In genomic region chr6:34028933-34029745, GRCm38 (mm10) we compare ENCODE assay signal across 8 mouse cellular contexts. TPM values are rescaled to one million over a fixed set of nuclear protein-coding genes. Genes with fewer than 3 reads are reported as not detected.
A peak's percentile ranks its signal among the peaks of the same experiment; 100 is the strongest.
DNase-seq lines count a peak whose midpoint lies in the region; ATAC-seq lines count a peak whose summit lies in the region.

Gene Lrguk (plus strand): TSS chr6:34029448.

- no peaks in the 10 kb centered on the region for H3K9me3 ChIP-seq in forebrain, embryonic 10.5 days
- no peaks in the 10 kb centered on the region for H3K9me3 ChIP-seq in heart, embryonic 16.5 days (replicated peaks; ENCODE audit: control insufficient read depth, low read length)
- no peaks in the 10 kb centered on the region for H3K9me3 ChIP-seq in liver, embryonic 15.5 days (replicated peaks)
- no peaks in the 10 kb centered on the region for H3K9me3 ChIP-seq in neural tube, embryonic 12.5 days

- no peaks in the 10 kb centered on the region for H3K27me3 ChIP-seq in forebrain, embryonic 10.5 days (ENCODE audit: poor library complexity, severe bottlenecking)
- H3K27me3 ChIP-seq in heart, embryonic 16.5 days (ENCODE audit: control insufficient read depth, insufficient read depth, low read length): no peaks in the 10 kb centered on the region
- H3K27me3 ChIP-seq in liver, embryonic 15.5 days: peaks cover 7% of the 10 kb centered on the region; the same call in 1 of the 2 replicates
- 0 out of 2 replicates have a peak, but pooled peaks cover 2% of the 10 kb centered on the region for H3K27me3 ChIP-seq in neural tube, embryonic 12.5 days (replicated peaks)

- peaks cover 16% of the 10 kb centered on the region for H3K4me1 ChIP-seq in forebrain, embryonic 10.5 days
- H3K4me1 ChIP-seq in heart, embryonic 16.5 days (ENCODE audit: control insufficient read depth, insufficient read depth, low read length): peaks cover 5% of the 10 kb centered on the region
- H3K4me1 ChIP-seq in liver, embryonic 15.5 days (replicated peaks): peaks cover 15% of the 10 kb centered on the region
- peaks cover 3% of the 10 kb centered on the region; the same call in 1 of the 2 replicates for H3K4me1 ChIP-seq in neural tube, embryonic 12.5 days

- peak; percentile 93 for DNase-seq in CD4-positive, CD25-positive, alpha-beta regulatory T cell, adult 2 months (ENCODE audit: low read depth, low spot score)
- DNase-seq in brain, embryonic 18.5 days (ENCODE audit: low read depth, low spot score): peak; percentile 81
- peak; percentile 87 for DNase-seq in forebrain, embryonic 10.5 days (ENCODE audit: extremely low spot score, low spot score)
- peak; percentile 90 to 93 for DNase-seq in kidney, postnatal 36 days
- DNase-seq in telencephalon, adult 2 months (ENCODE audit: low read depth, low spot score): peak; percentile 88

- peak within 1 kb of the TSS; percentile 82 for H3K27ac ChIP-seq in forebrain, embryonic 10.5 days
- H3K27ac ChIP-seq in heart, embryonic 16.5 days (ENCODE audit: low read length): peak within 1 kb of the TSS; percentile 37
- no peak within 1 kb of the TSS for H3K27ac ChIP-seq in liver, embryonic 15.5 days (replicated peaks)
- H3K27ac ChIP-seq in neural tube, embryonic 12.5 days: 0 out of 2 replicates have a peak within 1 kb of the TSS, but pooled peaks have one; percentile 47

- H3K4me3 ChIP-seq in forebrain, embryonic 10.5 days: peak within 1 kb of the TSS; percentile 63
- peak within 1 kb of the TSS; percentile 66 for H3K4me3 ChIP-seq in heart, embryonic 16.5 days (ENCODE audit: low read length)
- H3K4me3 ChIP-seq in liver, embryonic 15.5 days (replicated peaks): peak within 1 kb of the TSS; percentile 63
- H3K4me3 ChIP-seq in neural tube, embryonic 12.5 days: peak within 1 kb of the TSS; percentile 58

- WGBS in forebrain, embryonic 10.5 days: 5% methylated on average over 32 of the region's 32 CpGs
- WGBS in heart, embryonic 16.5 days: 4% methylated on average over 30 of the region's 32 CpGs
- 6% methylated on average over 32 of the region's 32 CpGs for WGBS in liver, embryonic 15.5 days (ENCODE audit: insufficient replicate concordance)
- WGBS in neural tube, embryonic 12.5 days: 4% methylated on average over 32 of the region's 32 CpGs

- H3K9ac ChIP-seq in heart, embryonic 16.5 days (ENCODE audit: low read length): peak within 1 kb of the TSS; percentile 73
- peak within 1 kb of the TSS; percentile 45; the same call in 1 of the 2 replicates for H3K9ac ChIP-seq in liver, embryonic 15.5 days
- H3K9ac ChIP-seq in neural tube, embryonic 12.5 days: peak within 1 kb of the TSS; percentile 56

- peak within 1 kb of the TSS; percentile 92 for H3K4me2 ChIP-seq in heart, embryonic 16.5 days (ENCODE audit: low read depth, low read length)
- peak within 1 kb of the TSS; percentile 74 for H3K4me2 ChIP-seq in liver, embryonic 15.5 days
- peak within 1 kb of the TSS; percentile 81 for H3K4me2 ChIP-seq in neural tube, embryonic 12.5 days (replicated peaks)

- peak; percentile 95 for ATAC-seq in heart, embryonic 16.5 days (replicated peaks; ENCODE audit: extremely low read depth, insufficient read depth, low FRiP score)
- peak; percentile 54; the same call in 1 of the 2 replicates for ATAC-seq in liver, embryonic 15.5 days (ENCODE audit: insufficient read depth)
- peak; percentile 98 for ATAC-seq in neural tube, embryonic 12.5 days (ENCODE audit: low FRiP score, low read depth)

- H3K36me3 ChIP-seq in forebrain, embryonic 10.5 days (replicated peaks): no peaks in the 10 kb centered on the region
- H3K36me3 ChIP-seq in heart, embryonic 16.5 days (ENCODE audit: control insufficient read depth, insufficient read depth): no peaks in the 10 kb centered on the region
- H3K36me3 ChIP-seq in liver, embryonic 15.5 days (replicated peaks): no peaks in the 10 kb centered on the region
- H3K36me3 ChIP-seq in neural tube, embryonic 12.5 days: no peaks in the 10 kb centered on the region

RNA-seq across cellular contexts. Expression of gene Lrguk, which starts in this region (rescaled TPM):
- polyA plus RNA-seq in forebrain, embryonic 10.5 days (2016; fragmentation: Nextera tagmentation; extraction: Ambion mirVana): 1.2 TPM in 2 replicates
- polyA plus RNA-seq in heart, embryonic 16.5 days (2015; fragmentation: Nextera tagmentation; extraction: Ambion mirVana): 0.35 and 0.61 TPM in 2 replicates
- polyA plus RNA-seq in liver, embryonic 15.5 days (2015; fragmentation: Nextera tagmentation; extraction: Ambion mirVana): 0.02 and 0.09 TPM in 2 replicates
- polyA plus RNA-seq in neural tube, embryonic 12.5 days (2016; fragmentation: Nextera tagmentation; extraction: Ambion mirVana): 0.46 and 1.2 TPM in 2 replicates

Comparison
In these comparisons a context has a peak if more than half of its experiments do, and no peak if none do; other contexts are left out.
1. Peak in ATAC-seq, H3K4me3 ChIP-seq, H3K27ac ChIP-seq, H3K9ac ChIP-seq and H3K4me2 ChIP-seq in heart, embryonic 16.5 days; RNA of the gene not detected or under 1 TPM.
2. Peak in ATAC-seq, H3K4me3 ChIP-seq, H3K9ac ChIP-seq and H3K4me2 ChIP-seq in liver, embryonic 15.5 days; RNA of the gene not detected or under 1 TPM.